Mouse (Mus musculus) left cerebral cortex, postnatal 36 days (tissue): ENCODE measurements at regions not wholly inside any gene's neighbourhood (a gene's known extent, or its start where the extent isn't known, plus 50 kb on each side); places are given as distances from the start of the nearest gene placed in this dataset.

Source experiments
- DNase-seq, 2 experiments: peaks; one replicate each; pipeline ENCODE4 v3.0.0; 2021 to 2022; ENCODE audit warnings: low spot score in 2 of 2, mixed read lengths in 1 of 2
- intact Hi-C: fragments of 180-260 bp; cut with DNase I; formaldehyde crosslinking; loops from one replicate; pipeline ENCODE4 v1.15.1; 2025

GRCm38 (mm10) chr5:35168369-35168768 lies 62.8 kb upstream of the Lrpap1 start:
- no peak for DNase-seq
- intact Hi-C loops = no loop called here

GRCm38 (mm10) chr5:35165993-35166392 lies 60.4 kb upstream of the Lrpap1 start:
- intact Hi-C loops = no loop called here

GRCm38 (mm10) chr5:35165459-35165858 lies 59.9 kb upstream of the Lrpap1 start:
- intact Hi-C loops = no loop called here

More at GRCm38 (mm10) chr5:35165993-35166392, 60.4 kb upstream of the Lrpap1 start:
- no peak for DNase-seq

GRCm38 (mm10) chr5:35162607-35163006 lies 57.0 kb upstream of the Lrpap1 start:
- intact Hi-C loops = no loop called here
- no peak for DNase-seq

More at GRCm38 (mm10) chr5:35165459-35165858, 59.9 kb upstream of the Lrpap1 start:
- no peak for DNase-seq

- no peak for DNase-seq
- intact Hi-C loops = no loop called here
These were observed 56.6 kb upstream of the Lrpap1 start for GRCm38 (mm10) chr5:35162120-35162519.

- DNase-seq = no peak
- intact Hi-C loops = no loop called here
These were observed 55.6 kb upstream of the Lrpap1 start for GRCm38 (mm10) chr5:35160929-35161815.

- intact Hi-C loops = no loop called here
- no peak for DNase-seq
These were observed 54.3 kb upstream of the Lrpap1 start for GRCm38 (mm10) chr5:35159854-35160253.

GRCm38 (mm10) chr5:35159178-35159661 lies 53.7 kb upstream of the Lrpap1 start:
- DNase-seq = no peak
- intact Hi-C loops = no loop called here

- intact Hi-C loops = no loop called here
- DNase-seq = no peak
These were observed 52.9 kb upstream of the Lrpap1 start for GRCm38 (mm10) chr5:35158346-35159047.

GRCm38 (mm10) chr5:35156371-35156770 lies 50.8 kb upstream of the Lrpap1 start:
- intact Hi-C loops = no loop called here
- no peak for DNase-seq

- intact Hi-C loops = no loop called here
- no peak for DNase-seq
These were observed 50.2 kb upstream of the Lrpap1 start for GRCm38 (mm10) chr5:35155717-35156116.
